Mouse (Mus musculus): ENCODE data around the gene Srpk2. TPM values are rescaled to one million over a fixed set of nuclear protein-coding genes. Genes with fewer than 3 reads are reported as not detected.
"Not testable (repeated sequence)": the region's sequence is repeated elsewhere in the genome, so short reads cannot be mapped to it uniquely, and the experiment has no call there.

The Srpk2 gene
- polyA plus RNA-seq, 1 experiment from 2014 or later: 48.0 TPM

GRCm38 (mm10) chr5:23560171-23560570 is 124.2 kb downstream of the Srpk2 start:
- ATAC-seq (ENCODE audit: insufficient number of reproducible peaks, low FRiP score): no peak
- Histone ChIP-seq H3K4me1 (replicated peaks) (peaks cover 22% of the 10 kb centered on the region), H3K27me3 (replicated peaks) (no peaks in the 10 kb centered on the region), H3K9me3 (replicated peaks) (no peaks in the 10 kb centered on the region), H3K4me2 (no peak overlapping the region), H3K9ac (no peak overlapping the region), H3K36me3 (peaks cover 36% of the 10 kb centered on the region), H3K27ac (ENCODE audit: poor library complexity, severe bottlenecking) (no peak overlapping the region), H3K4me3 (no peak overlapping the region)
- 79% methylated on average over 4 of the region's 4 CpGs for WGBS

- Histone ChIP-seq H3K27me3 (replicated peaks) (no peaks in the 10 kb centered on the region), H3K4me3 (no peak overlapping the region), H3K9ac (no peak overlapping the region), H3K4me2 (no peak overlapping the region), H3K4me1 (replicated peaks) (peaks cover 22% of the 10 kb centered on the region), H3K36me3 (peaks cover 19% of the 10 kb centered on the region), H3K27ac (ENCODE audit: poor library complexity, severe bottlenecking) (0 out of 2 replicates have a peak overlapping the region, but pooled peaks have one; percentile 29), H3K9me3 (replicated peaks) (no peaks in the 10 kb centered on the region)
- 47% methylated on average over 7 of the region's 7 CpGs for WGBS
- ATAC-seq (ENCODE audit: insufficient number of reproducible peaks, low FRiP score): no peak
Observed at GRCm38 (mm10) chr5:23556007-23556770, 128.2 kb downstream of the Srpk2 start.

GRCm38 (mm10) chr5:23553338-23553737 is 131.1 kb downstream of the Srpk2 start:
- H3K27ac ChIP-seq (ENCODE audit: poor library complexity, severe bottlenecking); H3K4me2 ChIP-seq; ATAC-seq (ENCODE audit: insufficient number of reproducible peaks, low FRiP score); H3K9me3 ChIP-seq (replicated peaks); H3K9ac ChIP-seq; H3K4me3 ChIP-seq; H3K36me3 ChIP-seq; H3K27me3 ChIP-seq (replicated peaks): not testable (repeated sequence)
- WGBS: 40% methylated on average over 3 of the region's 3 CpGs
- H3K4me1 ChIP-seq (replicated peaks): peaks cover 18% of the 10 kb centered on the region

- Histone ChIP-seq H3K27ac (ENCODE audit: poor library complexity, severe bottlenecking) (no peak overlapping the region), H3K9me3 (replicated peaks) (no peaks in the 10 kb centered on the region), H3K4me3 (no peak overlapping the region), H3K4me2 (no peak overlapping the region), H3K4me1 (replicated peaks) (peaks cover 18% of the 10 kb centered on the region), H3K27me3 (replicated peaks) (no peaks in the 10 kb centered on the region), H3K36me3 (peaks cover 5% of the 10 kb centered on the region; the same call in 1 of the 2 replicates), H3K9ac (no peak overlapping the region)
- no peak for ATAC-seq (ENCODE audit: insufficient number of reproducible peaks, low FRiP score)
- 59% methylated on average over 5 of the region's 5 CpGs for WGBS
Observed at GRCm38 (mm10) chr5:23551687-23552086, 132.7 kb downstream of the Srpk2 start.

- H3K36me3 ChIP-seq: peaks cover 47% of the 10 kb centered on the region
- H3K4me3 ChIP-seq: no peak overlapping the region
Observed at GRCm38 (mm10) chr5:23535692-23536091, 148.7 kb downstream of the Srpk2 start.

GRCm38 (mm10) chr5:23531541-23532096 is 152.8 kb downstream of the Srpk2 start:
- Histone ChIP-seq H3K9ac (no peak overlapping the region), H3K27me3 (replicated peaks) (no peaks in the 10 kb centered on the region), H3K4me1 (replicated peaks) (peaks cover 10% of the 10 kb centered on the region), H3K27ac (ENCODE audit: poor library complexity, severe bottlenecking) (no peak overlapping the region), H3K36me3 (peaks cover 29% of the 10 kb centered on the region), H3K9me3 (replicated peaks) (no peaks in the 10 kb centered on the region), H3K4me3 (no peak overlapping the region), H3K4me2 (no peak overlapping the region)
- ATAC-seq (ENCODE audit: insufficient number of reproducible peaks, low FRiP score): no peak
- 78% methylated on average over 7 of the region's 7 CpGs for WGBS

More at GRCm38 (mm10) chr5:23535692-23536091, 148.7 kb downstream of the Srpk2 start:
- Histone ChIP-seq H3K4me1 (replicated peaks) (peaks cover 5% of the 10 kb centered on the region; the same call in 1 of the 2 replicates), H3K27ac (ENCODE audit: poor library complexity, severe bottlenecking) (no peak overlapping the region), H3K4me2 (no peak overlapping the region), H3K9me3 (replicated peaks) (no peaks in the 10 kb centered on the region), H3K27me3 (replicated peaks) (no peaks in the 10 kb centered on the region), H3K9ac (no peak overlapping the region)
- 90% methylated on average over 7 of the region's 7 CpGs for WGBS
- ATAC-seq (ENCODE audit: insufficient number of reproducible peaks, low FRiP score): no peak

GRCm38 (mm10) chr5:23531100-23531499 is 153.3 kb downstream of the Srpk2 start:
- Histone ChIP-seq H3K36me3 (peaks cover 30% of the 10 kb centered on the region), H3K4me3 (no peak overlapping the region), H3K4me1 (replicated peaks) (peaks cover 10% of the 10 kb centered on the region), H3K4me2 (no peak overlapping the region), H3K27me3 (replicated peaks) (no peaks in the 10 kb centered on the region), H3K9me3 (replicated peaks) (no peaks in the 10 kb centered on the region), H3K9ac (no peak overlapping the region), H3K27ac (ENCODE audit: poor library complexity, severe bottlenecking) (no peak overlapping the region)
- WGBS: 85% methylated on average over 6 of the region's 6 CpGs
- no peak for ATAC-seq (ENCODE audit: insufficient number of reproducible peaks, low FRiP score)

GRCm38 (mm10) chr5:23524621-23525020 is 159.8 kb downstream of the Srpk2 start:
- Histone ChIP-seq H3K4me1 (replicated peaks) (peaks cover 39% of the 10 kb centered on the region), H3K27ac (ENCODE audit: poor library complexity, severe bottlenecking) (no peak overlapping the region), H3K9me3 (replicated peaks) (no peaks in the 10 kb centered on the region), H3K4me3 (no peak overlapping the region), H3K27me3 (replicated peaks) (no peaks in the 10 kb centered on the region), H3K36me3 (peaks cover 38% of the 10 kb centered on the region), H3K9ac (no peak overlapping the region), H3K4me2 (no peak overlapping the region)
- WGBS: 81% methylated on average over 3 of the region's 3 CpGs
- ATAC-seq (ENCODE audit: insufficient number of reproducible peaks, low FRiP score): no peak

- no peaks in the 10 kb centered on the region for H3K27me3 ChIP-seq (replicated peaks)
- H3K9ac ChIP-seq: no peak overlapping the region
- no peak overlapping the region; the same call in 1 of the 2 replicates for H3K27ac ChIP-seq (ENCODE audit: poor library complexity, severe bottlenecking)
- peaks cover 46% of the 10 kb centered on the region for H3K4me1 ChIP-seq (replicated peaks)
- peaks cover 38% of the 10 kb centered on the region for H3K36me3 ChIP-seq
- H3K4me2 ChIP-seq: no peak overlapping the region
- H3K4me3 ChIP-seq: no peak overlapping the region
- no peaks in the 10 kb centered on the region for H3K9me3 ChIP-seq (replicated peaks)
- ATAC-seq (ENCODE audit: insufficient number of reproducible peaks, low FRiP score): no peak
- WGBS: 59% methylated on average over 3 of the region's 3 CpGs
Observed at GRCm38 (mm10) chr5:23523936-23524335, 160.5 kb downstream of the Srpk2 start.

- peaks cover 34% of the 10 kb centered on the region for H3K36me3 ChIP-seq
Observed at GRCm38 (mm10) chr5:23521645-23522044, 162.8 kb downstream of the Srpk2 start.

GRCm38 (mm10) chr5:23519679-23520078 is 164.7 kb downstream of the Srpk2 start:
- 50% methylated on average over 3 of the region's 3 CpGs for WGBS
- no peak for ATAC-seq (ENCODE audit: insufficient number of reproducible peaks, low FRiP score)
- Histone ChIP-seq H3K4me2 (peak overlapping the region; percentile 38), H3K27ac (ENCODE audit: poor library complexity, severe bottlenecking) (peak overlapping the region; percentile 86), H3K9me3 (replicated peaks) (no peaks in the 10 kb centered on the region), H3K36me3 (peaks cover 30% of the 10 kb centered on the region), H3K27me3 (replicated peaks) (no peaks in the 10 kb centered on the region), H3K4me1 (replicated peaks) (peaks cover 59% of the 10 kb centered on the region), H3K4me3 (no peak overlapping the region), H3K9ac (no peak overlapping the region)

More at GRCm38 (mm10) chr5:23521645-23522044, 162.8 kb downstream of the Srpk2 start:
- Histone ChIP-seq H3K9ac (no peak overlapping the region), H3K27me3 (replicated peaks) (no peaks in the 10 kb centered on the region), H3K9me3 (replicated peaks) (no peaks in the 10 kb centered on the region), H3K4me3 (no peak overlapping the region), H3K4me2 (no peak overlapping the region), H3K4me1 (replicated peaks) (peaks cover 59% of the 10 kb centered on the region), H3K27ac (ENCODE audit: poor library complexity, severe bottlenecking) (no peak overlapping the region)
- WGBS: 83% methylated on average over 1 of the region's 1 CpGs
- no peak for ATAC-seq (ENCODE audit: insufficient number of reproducible peaks, low FRiP score)
